Mouse (Mus musculus): ENCODE data around the gene Adck1. TPM values are rescaled to one million over a fixed set of nuclear protein-coding genes. Genes with fewer than 3 reads are reported as not detected.

The Adck1 gene
- total and polyA plus RNA-seq, 2 experiments from 2014 or later = 40.1 to 48.7 TPM

GRCm38 (mm10) chr12:88454701-88455410, 94.5 kb downstream of the Adck1 start:
- no peaks in the 10 kb centered on the region for H3K9me3 ChIP-seq (ENCODE audit: low read length)
- H3K36me3 ChIP-seq (ENCODE audit: insufficient read depth, low read length) = no peaks in the 10 kb centered on the region; the same call in 1 of the 2 replicates
- H3K27ac ChIP-seq = no peak overlapping the region
- no peaks in the 10 kb centered on the region for H3K27me3 ChIP-seq (ENCODE audit: insufficient read depth, low read length)
- no peak overlapping the region for H3K4me3 ChIP-seq (ENCODE audit: low read length)
- TF ChIP-seq CTCF (IDR thresholded peaks at IDR 0.05; ENCODE audit: low read depth) = no peak
- H3K4me2 ChIP-seq (ENCODE audit: low read depth, low read length) = no peak overlapping the region
- no peak for ATAC-seq
- DNase-seq (ENCODE audit: low spot score) = no peak
- H3K4me1 ChIP-seq (ENCODE audit: insufficient read depth, low read length) = no peaks in the 10 kb centered on the region
- H3K9ac ChIP-seq (replicated peaks; ENCODE audit: low read length) = no peak overlapping the region
- 82% methylated on average over 12 of the region's 12 CpGs for WGBS

GRCm38 (mm10) chr12:88457021-88457420, 96.7 kb downstream of the Adck1 start:
- no peak for ATAC-seq
- no peak for TF ChIP-seq CTCF (IDR thresholded peaks at IDR 0.05; ENCODE audit: low read depth)

DNA sequence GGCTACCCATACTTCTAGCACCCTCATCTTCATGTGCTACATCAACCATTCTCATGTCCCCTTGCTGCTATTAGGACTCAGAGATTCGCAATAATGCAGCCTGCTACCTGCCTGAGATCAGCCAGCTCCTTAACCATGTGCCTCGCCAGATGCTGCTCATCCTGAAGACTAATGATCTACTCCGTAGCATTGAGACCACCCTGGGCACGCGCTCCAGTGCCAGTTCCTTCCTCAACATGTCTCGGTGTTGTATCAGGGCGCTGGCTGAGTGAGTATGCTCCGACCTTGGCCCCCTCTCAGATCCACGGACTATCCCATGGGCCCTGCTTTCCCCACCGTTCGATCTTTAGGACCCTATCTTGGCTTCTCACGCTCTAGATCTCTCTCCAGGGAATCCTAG, 98.6 kb downstream of the Adck1 start:
- H3K27me3 ChIP-seq (ENCODE audit: insufficient read depth, low read length) = no peaks in the 10 kb centered on the region
- 0 out of 2 replicates have a peak, but pooled peaks cover 2% of the 10 kb centered on the region for H3K4me1 ChIP-seq (ENCODE audit: insufficient read depth, low read length)
- no peak overlapping the region for H3K4me2 ChIP-seq (ENCODE audit: low read depth, low read length)
- H3K9ac ChIP-seq (replicated peaks; ENCODE audit: low read length) = no peak overlapping the region
- H3K36me3 ChIP-seq (ENCODE audit: insufficient read depth, low read length) = 0 out of 2 replicates have a peak, but pooled peaks cover 3% of the 10 kb centered on the region
- WGBS = 91% methylated on average over 12 of the region's 12 CpGs
- H3K9me3 ChIP-seq (ENCODE audit: low read length) = no peaks in the 10 kb centered on the region
- DNase-seq (ENCODE audit: low spot score) (no peak), ATAC-seq (no peak)
- H3K4me3 ChIP-seq (ENCODE audit: low read length) = no peak overlapping the region
- no peak overlapping the region for H3K27ac ChIP-seq
- TF ChIP-seq CTCF (IDR thresholded peaks at IDR 0.05; ENCODE audit: low read depth) = no peak

More at GRCm38 (mm10) chr12:88457021-88457420, 96.7 kb downstream of the Adck1 start:
- H3K9ac ChIP-seq (replicated peaks; ENCODE audit: low read length) = no peak overlapping the region
- 97% methylated on average over 1 of the region's 1 CpGs for WGBS
- no peaks in the 10 kb centered on the region for H3K4me1 ChIP-seq (ENCODE audit: insufficient read depth, low read length)
- H3K27ac ChIP-seq = no peak overlapping the region
- H3K9me3 ChIP-seq (ENCODE audit: low read length) = no peaks in the 10 kb centered on the region
- H3K4me3 ChIP-seq (ENCODE audit: low read length) = no peak overlapping the region
- no peak for DNase-seq (ENCODE audit: low spot score)
- no peaks in the 10 kb centered on the region for H3K27me3 ChIP-seq (ENCODE audit: insufficient read depth, low read length)
- 0 out of 2 replicates have a peak, but pooled peaks cover 3% of the 10 kb centered on the region for H3K36me3 ChIP-seq (ENCODE audit: insufficient read depth, low read length)
- H3K4me2 ChIP-seq (ENCODE audit: low read depth, low read length) = no peak overlapping the region

- 59% methylated on average over 1 of the region's 1 CpGs for WGBS
- Histone ChIP-seq H3K4me1 (ENCODE audit: insufficient read depth, low read length) (0 out of 2 replicates have a peak, but pooled peaks cover 3% of the 10 kb centered on the region), H3K9me3 (ENCODE audit: low read length) (no peaks in the 10 kb centered on the region)
Measured at GRCm38 (mm10) chr12:88459461-88459860, 99.1 kb downstream of the Adck1 start.

DNA sequence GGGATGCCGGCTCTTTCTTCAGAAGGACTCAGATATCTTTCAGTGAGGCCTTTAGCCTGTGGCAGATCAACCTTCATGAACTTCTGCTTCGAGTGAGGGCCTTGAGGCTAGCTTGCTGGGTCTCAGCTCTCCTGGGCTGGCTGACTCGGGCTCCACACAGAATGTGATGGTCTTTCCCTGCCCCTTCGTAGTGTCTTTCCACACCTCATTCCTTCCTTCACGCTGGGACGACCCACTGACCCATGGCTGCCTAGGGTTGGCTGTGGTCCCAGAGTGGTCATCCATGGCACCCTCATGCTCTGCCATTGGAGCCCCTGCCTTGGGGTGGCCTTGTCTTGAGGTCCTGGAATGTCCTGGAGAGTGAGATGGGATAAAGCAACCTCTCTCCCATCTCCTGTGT, 100.7 kb downstream of the Adck1 start:
- Histone ChIP-seq H3K27ac (no peak overlapping the region), H3K4me2 (ENCODE audit: low read depth, low read length) (no peak overlapping the region), H3K9me3 (ENCODE audit: low read length) (no peaks in the 10 kb centered on the region), H3K9ac (replicated peaks; ENCODE audit: low read length) (no peak overlapping the region), H3K4me3 (ENCODE audit: low read length) (no peak overlapping the region), H3K27me3 (ENCODE audit: insufficient read depth, low read length) (no peaks in the 10 kb centered on the region), H3K4me1 (ENCODE audit: insufficient read depth, low read length) (0 out of 2 replicates have a peak, but pooled peaks cover 3% of the 10 kb centered on the region), H3K36me3 (ENCODE audit: insufficient read depth, low read length) (0 out of 2 replicates have a peak, but pooled peaks cover 3% of the 10 kb centered on the region)
- DNase-seq (ENCODE audit: low spot score) = no peak
- 94% methylated on average over 6 of the region's 6 CpGs for WGBS
- TF ChIP-seq CTCF (IDR thresholded peaks at IDR 0.05; ENCODE audit: low read depth) = no peak
- no peak for ATAC-seq

More at GRCm38 (mm10) chr12:88459461-88459860, 99.1 kb downstream of the Adck1 start:
- H3K4me3 ChIP-seq (ENCODE audit: low read length) = no peak overlapping the region
- 0 out of 2 replicates have a peak, but pooled peaks cover 3% of the 10 kb centered on the region for H3K36me3 ChIP-seq (ENCODE audit: insufficient read depth, low read length)
- DNase-seq (ENCODE audit: low spot score) (no peak), ATAC-seq (no peak)
- no peaks in the 10 kb centered on the region for H3K27me3 ChIP-seq (ENCODE audit: insufficient read depth, low read length)
- no peak for TF ChIP-seq CTCF (IDR thresholded peaks at IDR 0.05; ENCODE audit: low read depth)
- no peak overlapping the region for H3K4me2 ChIP-seq (ENCODE audit: low read depth, low read length)
- H3K27ac ChIP-seq = no peak overlapping the region
- H3K9ac ChIP-seq (replicated peaks; ENCODE audit: low read length) = no peak overlapping the region

GRCm38 (mm10) chr12:88463588-88464290, 103.4 kb downstream of the Adck1 start:
- TF ChIP-seq CTCF (IDR thresholded peaks at IDR 0.05; ENCODE audit: low read depth) = no peak
- Histone ChIP-seq H3K36me3 (ENCODE audit: insufficient read depth, low read length) (0 out of 2 replicates have a peak, but pooled peaks cover 3% of the 10 kb centered on the region), H3K27me3 (ENCODE audit: insufficient read depth, low read length) (no peaks in the 10 kb centered on the region), H3K27ac (no peak overlapping the region), H3K4me2 (ENCODE audit: low read depth, low read length) (no peak overlapping the region), H3K9me3 (ENCODE audit: low read length) (no peaks in the 10 kb centered on the region), H3K9ac (replicated peaks; ENCODE audit: low read length) (no peak overlapping the region), H3K4me3 (ENCODE audit: low read length) (no peak overlapping the region), H3K4me1 (ENCODE audit: insufficient read depth, low read length) (0 out of 2 replicates have a peak, but pooled peaks cover 3% of the 10 kb centered on the region)
- DNase-seq (ENCODE audit: low spot score) (peak; percentile 15), ATAC-seq (peak; percentile 47; the same call in 1 of the 2 replicates)
- WGBS = 67% methylated on average over 10 of the region's 10 CpGs
